16 mouse cellular contexts compared by ENCODE assay signal in genomic region chr7:73039921-73040320, GRCm38 (mm10).
DNase-seq lines count a peak whose midpoint lies in the region; ATAC-seq lines count a peak whose summit lies in the region.
"Had no signal": no experiment of that assay in that cellular context is flagged by ENCODE, and none has a peak within 500 bp of the region (broad histone marks: within the 10 kb centered on the region; RNA-seq: fewer than 3 reads in every experiment).

No protein-coding gene starts in this region.

- H3K4me1 ChIP-seq in embryonic facial prominence, embryonic 10.5 days: no peaks in the 10 kb centered on the region
- peaks cover 9% of the 10 kb centered on the region for H3K4me1 ChIP-seq in kidney, embryonic 16.5 days (ENCODE audit: insufficient read depth, low read length)
- H3K4me1 ChIP-seq: liver, embryonic 15.5 days had no signal

- intact Hi-C loops in heart, postnatal 10 days (cut with DNase I): loop anchor here (5.0 to 10.0 kb wide), 3 partner anchors 103 to 465 kb away; partner anchors contain the start of gene Rgma
- intact Hi-C loops in heart, postnatal 25 days (cut with DNase I): loop anchor here (5.0 kb wide), 2 partner anchors 77 to 237 kb away; no protein-coding TSS in a partner anchor

- no peaks in the 10 kb centered on the region for H3K36me3 ChIP-seq in embryonic facial prominence, embryonic 10.5 days (replicated peaks)
- no peaks in the 10 kb centered on the region for H3K36me3 ChIP-seq in kidney, embryonic 16.5 days (ENCODE audit: insufficient read depth, low read length)
- H3K36me3 ChIP-seq: limb, embryonic 13.5 days; liver, embryonic 15.5 days had no signal

- H3K9me3 ChIP-seq in embryonic facial prominence, embryonic 10.5 days: no peaks in the 10 kb centered on the region
- no peaks in the 10 kb centered on the region for H3K9me3 ChIP-seq in kidney, embryonic 16.5 days (ENCODE audit: low read length)
- H3K9me3 ChIP-seq: limb, embryonic 13.5 days; liver, embryonic 15.5 days had no signal

- H3K4me2 ChIP-seq in kidney, embryonic 16.5 days (replicated peaks; ENCODE audit: low read depth, low read length): no peak overlapping the region
- H3K4me2 ChIP-seq: limb, embryonic 13.5 days; liver, embryonic 15.5 days had no signal

- peak; percentile 2 for DNase-seq in cerebellum, adult 11-12 months
- DNase-seq in cerebellum, postnatal 36 days: no peak
- peak; percentile 20 to 35 for DNase-seq in heart, postnatal 10 days
- DNase-seq in heart, postnatal 25 days (ENCODE audit: low spot score): no peak
- no peak for DNase-seq in embryonic facial prominence, embryonic 10.5 days (ENCODE audit: low spot score)
- DNase-seq in thymus, postnatal 4 days: no peak
- DNase-seq in urinary bladder, postnatal 14 days (ENCODE audit: low spot score): no peak
- DNase-seq: adrenal gland, adult 8-10 months; lung, postnatal 10 days had no signal

- H3K4me3 ChIP-seq in embryonic facial prominence, embryonic 10.5 days: no peak overlapping the region
- H3K4me3 ChIP-seq in kidney, embryonic 16.5 days (ENCODE audit: low read length): no peak overlapping the region
- H3K4me3 ChIP-seq: erythroblast, embryonic 14.5 days; left cerebral cortex, adult 2 months; limb, embryonic 13.5 days; liver, embryonic 15.5 days had no signal

- no peaks in the 10 kb centered on the region for H3K27me3 ChIP-seq in embryonic facial prominence, embryonic 10.5 days (replicated peaks; ENCODE audit: low read depth, poor library complexity, severe bottlenecking)
- no peaks in the 10 kb centered on the region for H3K27me3 ChIP-seq in kidney, embryonic 16.5 days (ENCODE audit: insufficient read depth, low read length)
- H3K27me3 ChIP-seq: limb, embryonic 13.5 days; liver, embryonic 15.5 days had no signal

- 88% methylated on average over 4 of the region's 4 CpGs for WGBS in embryonic facial prominence, embryonic 10.5 days
- 81% methylated on average over 4 of the region's 4 CpGs for WGBS in kidney, embryonic 16.5 days

- ATAC-seq in kidney, embryonic 16.5 days (ENCODE audit: low FRiP score, low TSS enrichment): peak; percentile 58
- ATAC-seq: forebrain, embryonic 14.5 days; midbrain, embryonic 16.5 days had no signal

- 0 out of 2 replicates have a peak overlapping the region, but pooled peaks have one; percentile 7 for H3K27ac ChIP-seq in embryonic facial prominence, embryonic 10.5 days (replicated peaks)
- H3K27ac ChIP-seq in kidney, embryonic 16.5 days (ENCODE audit: low read length): no peak overlapping the region
- H3K27ac ChIP-seq: left cerebral cortex, adult 2 months; limb, embryonic 13.5 days; liver, embryonic 15.5 days had no signal

- no peak overlapping the region for H3K9ac ChIP-seq in kidney, embryonic 16.5 days (replicated peaks; ENCODE audit: low read length)
- H3K9ac ChIP-seq: limb, embryonic 13.5 days; liver, embryonic 15.5 days had no signal

Comparison
In these comparisons a context has a peak if more than half of its experiments do, and no peak if none do; other contexts are left out.
1. DNase-seq: peak in cerebellum, adult 11-12 months (single experiment) and heart, postnatal 10 days (2 of 2); none in cerebellum, postnatal 36 days (0 of 2), heart, postnatal 25 days (single experiment), embryonic facial prominence, embryonic 10.5 days (single experiment), thymus, postnatal 4 days (single experiment) and urinary bladder, postnatal 14 days (single experiment).